Mouse (Mus musculus) ES-Bruce4 (cell line): ENCODE measurements at regions not wholly inside any gene's neighbourhood (a gene's known extent, or its start where the extent isn't known, plus 50 kb on each side); places are given as distances from the start of the nearest gene placed in this dataset.

Experiments used
- H3K27ac ChIP-seq: 2 replicates; pipeline ENCODE4 v1.5.1; 2012; ENCODE audit warnings: low read length, inconsistent platforms; ENCODE audit not compliant: insufficient read depth
- H3K27me3 ChIP-seq: 2 replicates; pipeline ENCODE4 v1.6.1; 2012; ENCODE audit warnings: mild to moderate bottlenecking, low read length, inconsistent platforms; ENCODE audit not compliant: control insufficient read depth, poor library complexity, insufficient read depth, severe bottlenecking
- H3K36me3 ChIP-seq: 2 replicates; pipeline ENCODE4 v1.6.1; 2012; ENCODE audit warnings: inconsistent platforms, mild to moderate bottlenecking, low read length, moderate library complexity; ENCODE audit not compliant: control insufficient read depth, poor library complexity, insufficient read depth, severe bottlenecking
- H3K4me1 ChIP-seq: one replicate; pipeline ENCODE4 v1.8.1; 2011; ENCODE audit warnings: low read length; ENCODE audit not compliant: control insufficient read depth, insufficient read depth
- H3K4me3 ChIP-seq: 2 replicates; pipeline ENCODE4 v1.5.1; 2011; ENCODE audit warnings: low read depth, mild to moderate bottlenecking, low read length
- H3K9ac ChIP-seq: 2 replicates; pipeline ENCODE4 v1.6.1; 2012; ENCODE audit warnings: low read depth, mild to moderate bottlenecking, inconsistent platforms; ENCODE audit not compliant: poor library complexity, severe bottlenecking
- H3K9me3 ChIP-seq: replicated peaks from 2 replicates; pipeline ENCODE4 v1.6.1; 2012; ENCODE audit warnings: mild to moderate bottlenecking, low read length, inconsistent platforms; ENCODE audit not compliant: control insufficient read depth, poor library complexity, insufficient read depth, severe bottlenecking
- CTCF ChIP-seq: IDR thresholded peaks from one replicate; pipeline ENCODE4 v1.8.1; 2011; ENCODE audit warnings: low read depth, low read length
- EP300 ChIP-seq: IDR thresholded peaks from 2 replicates; pipeline ENCODE4 v1.6.1; 2011; ENCODE audit warnings: low read depth, low read length; ENCODE audit not compliant: insufficient read depth
- POLR2A ChIP-seq: IDR thresholded peaks from one replicate; pipeline ENCODE4 v1.8.1; 2011; ENCODE audit warnings: low read length; ENCODE audit not compliant: insufficient read depth

DNA sequence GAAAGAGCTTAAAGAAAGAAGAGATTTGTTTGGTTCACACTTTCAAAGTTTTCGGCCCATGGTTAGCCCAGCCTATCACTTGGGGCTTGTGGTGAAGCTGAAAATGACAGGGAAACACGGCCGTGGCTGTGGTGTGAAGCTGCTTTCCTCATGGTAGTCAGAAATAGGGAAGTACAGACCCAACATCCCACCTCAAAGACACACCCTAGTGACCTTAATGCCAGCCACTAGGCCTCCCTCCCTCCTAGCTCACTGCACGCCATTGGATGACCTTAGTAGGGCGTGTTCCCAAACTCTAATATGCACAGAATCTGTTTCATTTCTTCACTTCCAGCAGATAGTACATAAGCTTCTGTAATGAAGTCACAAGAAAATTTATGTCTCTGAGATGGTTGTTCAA is 93.4 kb upstream of the Nxt1 start:
- TF ChIP-seq CTCF (no peak), EP300 (no peak)
- no peaks in the 10 kb centered on the region for H3K9me3 ChIP-seq
- H3K4me3 ChIP-seq = no peak overlapping the region

DNA sequence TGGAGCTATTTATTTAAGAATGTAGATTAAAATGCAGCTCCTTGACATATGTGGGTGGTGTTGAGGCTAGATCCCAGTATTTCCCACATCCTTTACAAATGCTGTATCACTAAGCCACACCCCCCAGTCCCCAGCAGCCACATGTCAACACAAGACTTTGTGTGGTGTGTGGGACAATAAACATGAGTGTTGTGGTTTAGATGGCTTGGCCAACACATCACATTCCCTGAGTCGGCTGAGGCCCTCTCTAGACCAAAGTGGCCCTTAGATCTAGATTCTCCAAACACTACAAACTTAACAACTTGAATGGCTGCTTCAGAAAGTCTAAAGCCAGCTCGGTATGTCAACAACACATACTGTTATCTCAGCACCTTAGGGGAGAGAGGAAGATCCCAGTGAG is 94.2 kb upstream of the Nxt1 start:
- Histone ChIP-seq H3K4me1 (no peaks in the 10 kb centered on the region), H3K9ac (no peak overlapping the region), H3K27ac (no peak overlapping the region), H3K4me3 (no peak overlapping the region), H3K36me3 (no peaks in the 10 kb centered on the region), H3K9me3 (no peaks in the 10 kb centered on the region), H3K27me3 (no peaks in the 10 kb centered on the region)
- TF ChIP-seq POLR2A (no peak), CTCF (no peak), EP300 (no peak)

More for the DNA sequence above, 93.4 kb upstream of the Nxt1 start:
- H3K27ac ChIP-seq = no peak overlapping the region
- H3K36me3 ChIP-seq = no peaks in the 10 kb centered on the region
- H3K9ac ChIP-seq = no peak overlapping the region
- no peaks in the 10 kb centered on the region for H3K4me1 ChIP-seq
- no peaks in the 10 kb centered on the region for H3K27me3 ChIP-seq

DNA sequence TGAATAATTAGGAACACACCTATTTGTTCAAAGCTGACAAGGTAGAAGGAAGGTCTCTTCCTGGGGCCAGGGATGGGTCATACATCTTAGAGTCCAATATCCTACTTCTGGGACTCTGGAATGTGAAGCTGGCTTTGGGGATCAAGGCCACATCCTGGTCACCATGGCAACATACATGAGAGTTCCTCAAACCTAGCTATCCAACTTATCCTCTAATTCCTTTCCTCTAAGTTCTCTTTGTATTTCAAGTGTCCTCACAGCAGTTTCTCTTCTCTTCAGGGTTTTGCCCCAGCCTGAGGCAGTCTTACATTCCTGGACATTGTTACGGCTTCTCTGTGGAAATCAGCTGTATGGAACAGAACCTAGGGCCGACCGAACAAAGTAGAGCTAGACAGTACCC is 97.0 kb upstream of the Nxt1 start:
- Histone ChIP-seq H3K4me3 (no peak overlapping the region), H3K27me3 (no peaks in the 10 kb centered on the region), H3K27ac (no peak overlapping the region), H3K4me1 (no peaks in the 10 kb centered on the region), H3K9me3 (no peaks in the 10 kb centered on the region), H3K9ac (no peak overlapping the region), H3K36me3 (no peaks in the 10 kb centered on the region)
- TF ChIP-seq POLR2A = no peak
- TF ChIP-seq CTCF = no peak
- no peak for TF ChIP-seq EP300

DNA sequence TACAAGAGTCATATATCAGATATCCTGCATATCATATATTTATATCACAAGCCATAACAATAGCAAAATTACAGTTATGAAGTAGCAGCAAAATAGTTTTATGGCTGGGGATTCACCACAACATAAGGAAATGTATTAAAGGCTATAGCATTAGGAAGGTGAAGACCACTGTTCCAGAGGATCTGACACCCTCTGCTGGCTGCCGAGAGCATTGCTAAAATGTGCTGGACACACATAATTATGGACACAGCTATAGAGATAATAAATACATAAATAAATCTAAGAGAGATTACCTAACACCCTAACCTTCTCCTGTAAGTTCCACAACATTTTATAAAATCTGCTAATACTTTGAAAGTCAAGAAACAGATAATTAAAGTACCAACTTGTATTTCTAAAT is 100.2 kb upstream of the Nxt1 start:
- H3K27ac ChIP-seq = no peak overlapping the region
- no peaks in the 10 kb centered on the region for H3K9me3 ChIP-seq
- no peaks in the 10 kb centered on the region for H3K36me3 ChIP-seq
- no peak overlapping the region for H3K4me3 ChIP-seq
- H3K27me3 ChIP-seq = no peaks in the 10 kb centered on the region
- peak; percentile 17 for TF ChIP-seq CTCF
- TF ChIP-seq EP300 = no peak
- TF ChIP-seq POLR2A = no peak
- no peak overlapping the region for H3K9ac ChIP-seq
- no peaks in the 10 kb centered on the region for H3K4me1 ChIP-seq

GRCm38 (mm10) chr2:148571616-148572015 is 100.8 kb upstream of the Nxt1 start:
- H3K9ac ChIP-seq = no peak overlapping the region
- no peak overlapping the region for H3K4me3 ChIP-seq
- H3K36me3 ChIP-seq = no peaks in the 10 kb centered on the region
- no peaks in the 10 kb centered on the region for H3K27me3 ChIP-seq
- TF ChIP-seq CTCF (no peak), POLR2A (no peak)
- H3K4me1 ChIP-seq = no peaks in the 10 kb centered on the region
- no peak overlapping the region for H3K27ac ChIP-seq
- H3K9me3 ChIP-seq = no peaks in the 10 kb centered on the region

DNA sequence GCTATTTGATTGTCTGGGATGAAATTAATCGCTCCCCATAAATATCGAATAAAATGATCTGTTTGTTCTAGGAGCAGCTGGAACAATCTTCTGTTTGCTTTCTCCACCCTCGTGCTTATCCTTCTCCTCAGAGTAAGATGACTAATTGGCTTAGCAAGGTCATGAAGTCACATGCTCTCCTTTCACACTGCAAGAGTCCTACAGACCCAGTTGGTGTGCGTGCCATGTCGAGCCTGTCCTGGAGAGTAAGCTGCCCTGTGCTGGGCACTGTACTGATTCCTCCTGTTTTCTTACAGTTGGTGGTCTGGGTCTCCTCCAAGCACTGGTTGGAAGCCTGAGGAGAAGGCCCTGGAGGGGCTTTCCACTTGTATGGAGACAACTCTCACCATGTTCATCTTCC is 101.4 kb upstream of the Nxt1 start:
- Histone ChIP-seq H3K4me1 (no peaks in the 10 kb centered on the region), H3K27me3 (no peaks in the 10 kb centered on the region), H3K9ac (no peak overlapping the region), H3K36me3 (no peaks in the 10 kb centered on the region), H3K9me3 (no peaks in the 10 kb centered on the region), H3K27ac (no peak overlapping the region), H3K4me3 (no peak overlapping the region)
- no peak for TF ChIP-seq CTCF
- TF ChIP-seq POLR2A = no peak
- TF ChIP-seq EP300 = no peak
